Mouse (Mus musculus) CH12.LX (cell line): ENCODE results near the gene Zc3h18. TPM values are rescaled to one million over a fixed set of nuclear protein-coding genes. Genes with fewer than 3 reads are reported as not detected.

Source experiments
- DNase-seq: peaks from one replicate; pipeline ENCODE4 v3.0.0-alpha.2; 2013; ENCODE audit errors: extremely low read depth
- H3K27ac ChIP-seq: 2 replicates; pipeline ENCODE4 v1.5.1; 2012; ENCODE audit warnings: low read depth, mild to moderate bottlenecking, control low read depth, moderate library complexity; ENCODE audit not compliant: insufficient read depth
- H3K27me3 ChIP-seq: replicated peaks from 2 replicates; pipeline ENCODE3; 2012; ENCODE audit warnings: inconsistent platforms
- H3K36me3 ChIP-seq, 2 experiments: replicated peaks in 1 of 2; 2 replicates each; pipeline versions ENCODE3 to v1.6.1; 2012; ENCODE audit warnings: inconsistent platforms in 1 of 2, low read length in 1 of 2, mild to moderate bottlenecking in 1 of 2, mixed read lengths in 1 of 2, moderate library complexity in 1 of 2; ENCODE audit not compliant: control insufficient read depth in 1 of 2, insufficient read depth in 1 of 2
- H3K4me1 ChIP-seq, 2 experiments: 2 replicates each; pipeline ENCODE4 v1.6.1; 2012; ENCODE audit warnings: inconsistent platforms in 1 of 2, moderate library complexity in 1 of 2; ENCODE audit not compliant: insufficient read depth in 2 of 2, control insufficient read depth in 1 of 2
- H3K4me2 ChIP-seq: 2 replicates; pipeline ENCODE4 v1.6.1; 2012; ENCODE audit warnings: low read depth, mild to moderate bottlenecking, control low read depth; ENCODE audit not compliant: poor library complexity, insufficient read depth, severe bottlenecking
- H3K4me3 ChIP-seq, 3 experiments: fragments of 150-350 bp in 1 of 3; sonication (generic) in 1 of 3; replicated peaks in 1 of 3; 2 replicates each; pipeline versions ENCODE3 to v1.5.1; 2011 to 2012; ENCODE audit warnings: low read depth in 2 of 3, low read length in 2 of 3, mild to moderate bottlenecking in 2 of 3, moderate library complexity in 2 of 3, control low read depth in 1 of 3, improper control_type of control experiment in 1 of 3, inconsistent platforms in 1 of 3, mixed read lengths in 1 of 3; ENCODE audit not compliant: poor library complexity in 1 of 3
- H3K79me2 ChIP-seq: replicated peaks from 2 replicates; pipeline ENCODE4 v1.6.1; 2012; ENCODE audit warnings: mild to moderate bottlenecking, moderate library complexity; ENCODE audit not compliant: control insufficient read depth, poor library complexity, insufficient read depth, severe bottlenecking; ENCODE audit errors: extremely low read depth
- H3K9ac ChIP-seq: 2 replicates; pipeline ENCODE4 v1.6.1; 2012; ENCODE audit warnings: low read depth, mild to moderate bottlenecking, control low read depth, moderate library complexity; ENCODE audit not compliant: insufficient read depth
- H3K9me3 ChIP-seq: replicated peaks from 2 replicates; pipeline ENCODE3; 2012; ENCODE audit warnings: low read length, inconsistent platforms, mixed read lengths
- CHD2 ChIP-seq: IDR thresholded peaks from 2 replicates; pipeline ENCODE4 v1.6.1; 2011; ENCODE audit warnings: low read length, improper control_type of control experiment
- CTCF ChIP-seq, 2 experiments: IDR thresholded peaks in 1 of 2; conservative IDR thresholded peaks in 1 of 2; 2 replicates each; pipeline ENCODE4 v1.5.1; 2011 to 2012; ENCODE audit warnings: low read depth in 2 of 2, low read length in 2 of 2, improper control_type of control experiment in 1 of 2, inconsistent platforms in 1 of 2, mild to moderate bottlenecking in 1 of 2, moderate library complexity in 1 of 2
- ELF1 ChIP-seq: IDR thresholded peaks from 2 replicates; pipeline ENCODE4 v1.6.1; 2014; ENCODE audit warnings: low read depth, mild to moderate bottlenecking, inconsistent platforms, low read length, improper control_type of control experiment
- EP300 ChIP-seq: IDR thresholded peaks from 2 replicates; pipeline ENCODE4 v1.6.1; 2011; ENCODE audit warnings: low read length, improper control_type of control experiment
- KAT2A ChIP-seq: IDR thresholded peaks from 2 replicates; pipeline ENCODE4 v1.6.1; 2012; ENCODE audit warnings: low read length, improper control_type of control experiment, inconsistent platforms; ENCODE audit not compliant: insufficient replicate concordance
- MAFK ChIP-seq: IDR thresholded peaks from 2 replicates; pipeline ENCODE4 v1.6.1; 2011; ENCODE audit warnings: low read length, improper control_type of control experiment; ENCODE audit not compliant: insufficient replicate concordance
- MEF2A ChIP-seq: IDR thresholded peaks from 2 replicates; pipeline ENCODE4 v1.6.1; 2014; ENCODE audit warnings: low read depth, mild to moderate bottlenecking, inconsistent platforms, low read length, improper control_type of control experiment, borderline replicate concordance
- MYC ChIP-seq: IDR thresholded peaks from 2 replicates; pipeline ENCODE4 v1.6.1; 2011; ENCODE audit warnings: low read depth, mild to moderate bottlenecking, improper control_type of control experiment, low read length
- NRF1 ChIP-seq: IDR thresholded peaks from 2 replicates; pipeline ENCODE4 v1.6.1; 2014; ENCODE audit warnings: low read depth, mild to moderate bottlenecking, inconsistent platforms, low read length, improper control_type of control experiment, moderate library complexity
- POLR2AphosphoS2 ChIP-seq: IDR thresholded peaks from 2 replicates; pipeline ENCODE4 v1.6.1; 2011; ENCODE audit warnings: low read depth, low read length, improper control_type of control experiment
- RCOR1 ChIP-seq: conservative IDR thresholded peaks from 2 replicates; pipeline ENCODE4 v1.6.1; 2012; ENCODE audit warnings: low read depth, mild to moderate bottlenecking, inconsistent platforms, low read length, improper control_type of control experiment
- SIN3A ChIP-seq: IDR thresholded peaks from 2 replicates; pipeline ENCODE4 v1.6.1; 2012; ENCODE audit warnings: low read length, improper control_type of control experiment, inconsistent platforms
- TCF12 ChIP-seq: IDR thresholded peaks from 2 replicates; pipeline ENCODE4 v1.6.1; 2014; ENCODE audit warnings: low read depth, mild to moderate bottlenecking, inconsistent platforms, low read length, improper control_type of control experiment
- USF1 ChIP-seq: IDR thresholded peaks from 2 replicates; pipeline ENCODE4 v1.6.1; 2014; ENCODE audit warnings: low read depth, mild to moderate bottlenecking, inconsistent platforms, low read length, improper control_type of control experiment
- ZC3H11A ChIP-seq: IDR thresholded peaks from 2 replicates; pipeline ENCODE4 v1.6.1; 2012; ENCODE audit warnings: low read depth, mild to moderate bottlenecking, inconsistent platforms, low read length, improper control_type of control experiment
- dilution Hi-C: fragments of 300-500 bp; cut with MboI; formaldehyde crosslinking; loops from 2 replicates; pipeline ENCODE4 v1.14.3; 2020; ENCODE audit warnings: low sequenced_read_pairs; ENCODE audit not compliant: extremely low pct_unique_long_range_greater_than_20kb, extremely low pct_ligation_motif_present
- in situ Hi-C: fragments of 300-500 bp; cut with MboI; formaldehyde crosslinking; loops from 3 replicates; pipeline ENCODE4 v1.14.3; 2019; ENCODE audit warnings: low sequenced_read_pairs, low pct_ligation_motif_present, low pct_unique_long_range_greater_than_20kb, mixed read lengths
- polyA plus RNA-seq: library from polyadenylated mRNA; unstranded; fragments of >175 nt; gene quantifications from 2 replicates; pipeline ENCODE4 v1.2.1, GENCODE M21; 2012; ENCODE audit warnings: low read depth; ENCODE audit not compliant: insufficient read length
- total RNA-seq, 2 experiments: library from RNA; depleted of rRNA; stranded (reverse); fragments of 300-350 nt in 1 of 2; fragments of >200 nt in 1 of 2; gene quantifications; 2 replicates each; pipeline ENCODE4 v1.2.3; 2012 to 2014

The Zc3h18 gene
- total and polyA plus RNA-seq, 3 experiments, result 34.6 to 83.0 (median 58.5) TPM

GRCm38 (mm10) chr8:122437708-122438331, 61.4 kb downstream of the Zc3h18 start:
- H3K9ac ChIP-seq, result no peak overlapping the region
- H3K4me1 ChIP-seq, result peaks cover 18 to 66% of the 10 kb centered on the region in 2 experiments
- no peak for TF ChIP-seq RCOR1
- TF ChIP-seq POLR2AphosphoS2, result 0 out of 2 replicates have a peak, but pooled peaks have one; percentile 26
- no peak for TF ChIP-seq CTCF (conservative IDR thresholded peaks at IDR 0.05 in 1 of 2, IDR thresholded peaks at IDR 0.05 in 1 of 2; ENCODE audit: low read depth in 2 of 2, low read length in 2 of 2)
- no peak for TF ChIP-seq TCF12
- H3K4me3 ChIP-seq, result no peak overlapping the region
- peaks cover 11% of the 10 kb centered on the region for H3K9me3 ChIP-seq
- H3K27ac ChIP-seq, result no peak overlapping the region
- dilution Hi-C loops, result no loop called here
- no peaks in the 10 kb centered on the region for H3K79me2 ChIP-seq
- peaks cover 41 to 74% of the 10 kb centered on the region in 2 experiments for H3K36me3 ChIP-seq
- H3K4me2 ChIP-seq, result no peak overlapping the region
- in situ Hi-C loops, result loop anchor here (25.0 kb wide), 1 partner anchor 851 kb away; the partner anchor contains the start of genes Fbxo31 and Map1lc3b
- DNase-seq, result no peak
- H3K27me3 ChIP-seq, result no peaks in the 10 kb centered on the region

DNA sequence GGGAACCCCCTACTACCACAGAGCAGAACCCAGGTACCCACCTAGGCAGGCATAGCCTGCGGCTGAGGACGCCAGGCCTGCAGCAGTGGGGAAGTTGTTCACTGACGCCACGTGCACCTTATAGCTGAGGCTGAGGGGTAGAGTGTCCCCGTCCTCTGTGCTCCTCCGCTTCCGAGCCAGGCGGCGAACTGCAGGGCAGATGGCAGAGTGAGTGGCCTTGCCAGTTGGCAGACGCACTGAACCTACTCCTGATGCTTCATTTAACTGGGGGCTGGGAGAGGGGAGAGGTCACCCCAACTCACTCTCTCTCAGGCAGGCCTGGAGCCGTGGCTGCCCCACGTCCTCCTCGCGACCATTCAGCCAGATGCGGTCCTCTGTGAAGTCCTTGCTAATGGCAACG, 62.9 kb downstream of the Zc3h18 start:
- H3K4me3 ChIP-seq, result no peak overlapping the region
- no peaks in the 10 kb centered on the region for H3K79me2 ChIP-seq
- no peak for TF ChIP-seq ELF1
- TF ChIP-seq CHD2, result no peak
- TF ChIP-seq NRF1, result no peak
- TF ChIP-seq USF1, result no peak
- TF ChIP-seq MAFK, result no peak
- TF ChIP-seq ZC3H11A, result no peak
- no peak for TF ChIP-seq EP300
- TF ChIP-seq MYC, result no peak
- TF ChIP-seq MEF2A, result no peak
- TF ChIP-seq KAT2A, result no peak
- TF ChIP-seq SIN3A, result no peak
- TF ChIP-seq, all 38 proteins: peak for 0
- in situ Hi-C loops, result loop anchor here (25.0 kb wide), 1 partner anchor 852 kb away; the partner anchor contains the start of genes Fbxo31 and Map1lc3b
- no peak for DNase-seq
- Histone ChIP-seq H3K4me1 (peaks cover 8 to 54% of the 10 kb centered on the region in 2 experiments), H3K4me2 (no peak overlapping the region), H3K9ac (no peak overlapping the region), H3K27me3 (no peaks in the 10 kb centered on the region), H3K36me3 (peaks cover 41 to 65% of the 10 kb centered on the region in 2 experiments), H3K9me3 (peaks cover 11% of the 10 kb centered on the region), H3K27ac (no peak overlapping the region)
- dilution Hi-C loops, result no loop called here
